Mouse (Mus musculus): ENCODE measurements at regions not wholly inside any gene's neighbourhood (a gene's known extent, or its start where the extent isn't known, plus 50 kb on each side); places are given as distances from the start of the nearest gene placed in this dataset.

DNA sequence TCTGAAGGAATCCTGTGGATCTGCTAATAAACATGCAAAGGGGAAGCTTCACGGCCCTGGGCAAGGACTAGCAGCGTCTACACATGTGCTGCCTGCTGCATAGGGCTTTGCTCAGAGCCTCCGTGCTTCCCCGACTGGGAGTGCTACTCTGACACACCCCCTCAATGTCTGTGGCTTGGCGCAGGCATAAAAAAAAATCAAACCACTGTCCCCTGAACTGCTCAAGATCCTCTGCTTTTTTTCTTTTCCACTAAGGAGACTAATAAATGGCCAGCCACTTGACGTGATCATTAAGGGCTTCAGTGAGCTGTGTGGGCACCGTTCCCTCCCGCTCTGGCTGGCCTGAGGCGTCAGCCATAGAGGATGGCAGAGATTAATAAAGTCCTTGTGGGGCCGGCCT lies 94.8 kb downstream of the Mn1 start:
- TF ChIP-seq CTCF (IDR thresholded peaks at IDR 0.05; ENCODE audit: low read depth) (no peak), EP300 (IDR thresholded peaks at IDR 0.05; ENCODE audit: low read depth) (no peak)
